Mouse (Mus musculus): ENCODE measurements around the gene Pde4a. TPM values are rescaled to one million over a fixed set of nuclear protein-coding genes. Genes with fewer than 3 reads are reported as not detected.

Pde4a gene
- polyA plus RNA-seq (2016; fragmentation: Nextera tagmentation; extraction: Ambion mirVana) = 11.3 and 11.5 TPM in 2 replicates

DNA sequence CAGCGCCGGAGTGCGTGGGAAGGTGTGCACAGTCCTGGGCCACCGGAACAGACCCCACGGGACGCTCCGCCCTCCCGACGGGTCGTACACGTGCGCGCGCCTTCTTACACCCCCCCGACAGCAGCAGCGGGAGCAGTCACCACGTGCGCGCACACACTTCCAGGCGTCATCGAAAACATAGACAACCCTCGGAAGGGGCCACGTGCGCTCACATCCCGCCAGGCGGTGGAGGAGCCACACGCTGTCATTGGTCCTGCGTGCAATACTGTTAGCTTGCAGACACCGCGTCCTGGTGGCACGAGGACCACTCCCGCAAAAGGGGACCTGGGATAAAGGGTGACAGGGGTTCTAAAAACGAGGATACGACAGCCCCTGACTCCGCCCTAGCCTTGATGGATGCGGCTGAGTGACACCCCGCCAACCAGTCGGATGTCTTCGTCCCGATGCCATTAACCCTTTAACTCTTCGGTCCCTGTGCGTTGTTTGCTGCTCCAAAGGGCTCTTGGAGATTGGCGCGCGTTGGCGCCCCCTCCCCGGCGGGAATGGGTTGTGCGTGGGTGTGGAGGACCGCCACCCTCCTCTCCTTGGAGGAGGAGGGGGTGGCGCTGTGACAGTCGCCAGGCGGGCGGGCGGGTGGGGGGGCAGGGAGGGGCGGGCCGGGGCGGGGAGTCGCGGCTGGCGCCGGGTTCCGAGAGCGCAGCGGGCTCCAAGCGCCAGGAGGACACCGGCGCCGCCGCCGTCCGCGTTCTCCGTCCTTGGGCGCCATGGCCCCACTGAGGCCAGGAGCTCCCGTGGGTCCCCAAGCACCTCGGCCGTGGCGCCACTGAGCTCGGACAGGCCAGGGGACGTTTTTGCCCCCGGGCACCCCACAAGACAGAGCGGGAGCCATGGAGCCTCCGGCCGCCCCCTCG lies at the start of gene Pde4a:
Gene Pde4a, plus strand, starts transcription at position 674 of the 911 bp plus-strand sequence.
- no peaks in the 10 kb centered on the region for H3K36me3 ChIP-seq
- 1% methylated on average over 80 of the region's 86 CpGs for WGBS
- peak within 1 kb of the TSS; percentile 41 for H3K4me3 ChIP-seq
- peaks cover 77% of the 10 kb centered on the region for H3K27me3 ChIP-seq
- peaks cover 33% of the 10 kb centered on the region for H3K4me1 ChIP-seq
- no peak within 1 kb of the TSS for H3K27ac ChIP-seq (replicated peaks)
- H3K9me3 ChIP-seq = no peaks in the 10 kb centered on the region
- peak within 1 kb of the TSS; percentile 21; the same call in 1 of the 2 replicates for H3K9ac ChIP-seq (replicated peaks)
- no peak for ATAC-seq (ENCODE audit: low FRiP score, low read depth)
- H3K4me2 ChIP-seq (replicated peaks) = peak within 1 kb of the TSS; percentile 59

DNA sequence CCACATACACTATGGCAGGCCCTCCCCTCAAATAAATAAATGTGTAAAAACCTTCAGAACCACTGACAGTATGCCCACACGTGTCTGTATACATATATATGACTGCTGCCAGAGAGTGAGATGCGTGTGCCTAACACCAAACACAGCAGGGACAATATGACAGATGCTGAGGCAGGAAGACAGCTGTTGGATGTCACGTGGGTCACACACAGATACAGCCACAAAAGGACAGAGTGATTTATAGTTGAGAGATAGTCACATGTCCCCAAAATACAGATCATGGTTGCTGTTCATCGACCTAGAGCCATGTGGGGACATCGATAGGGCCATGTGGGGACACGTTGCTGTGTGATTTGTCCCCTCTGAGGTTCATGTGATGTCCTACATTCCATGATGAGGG lies 48.4 kb upstream of the Pde4a start:
- Histone ChIP-seq H3K4me1 (no peaks in the 10 kb centered on the region), H3K27me3 (no peaks in the 10 kb centered on the region), H3K36me3 (peaks cover 20% of the 10 kb centered on the region), H3K9me3 (no peaks in the 10 kb centered on the region), H3K27ac (replicated peaks) (no peak overlapping the region), H3K4me2 (replicated peaks) (no peak overlapping the region), H3K9ac (replicated peaks) (no peak overlapping the region), H3K4me3 (no peak overlapping the region)
- WGBS = 81% methylated on average over 6 of the region's 6 CpGs
- no peak for ATAC-seq (ENCODE audit: low FRiP score, low read depth)

DNA sequence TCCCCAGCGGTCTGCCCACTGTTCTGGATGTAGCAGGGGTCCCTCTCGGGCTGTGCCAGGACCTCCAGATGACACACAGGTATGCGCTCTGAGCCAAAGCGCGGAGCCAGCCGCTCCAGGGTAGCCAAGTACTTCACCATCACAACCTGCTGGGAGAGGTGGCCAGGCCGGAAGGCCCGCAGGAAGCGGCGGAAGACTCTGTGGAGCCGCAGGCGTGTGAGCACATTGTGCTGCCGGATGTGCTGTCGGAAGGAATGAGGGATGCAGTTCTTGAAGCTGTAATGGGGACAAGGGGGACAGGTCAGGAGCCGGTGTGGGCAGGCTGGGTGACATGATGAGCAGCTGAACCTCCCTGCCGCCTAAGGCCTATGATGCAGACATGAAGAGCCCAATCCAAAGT lies 44.0 kb upstream of the Pde4a start:
- Histone ChIP-seq H3K4me2 (replicated peaks) (no peak overlapping the region), H3K4me3 (no peak overlapping the region), H3K36me3 (peaks cover 26% of the 10 kb centered on the region), H3K9me3 (no peaks in the 10 kb centered on the region), H3K9ac (replicated peaks) (no peak overlapping the region), H3K27me3 (no peaks in the 10 kb centered on the region), H3K4me1 (no peaks in the 10 kb centered on the region), H3K27ac (replicated peaks) (no peak overlapping the region)
- WGBS = 91% methylated on average over 16 of the region's 16 CpGs
- ATAC-seq (ENCODE audit: low FRiP score, low read depth) = no peak

DNA sequence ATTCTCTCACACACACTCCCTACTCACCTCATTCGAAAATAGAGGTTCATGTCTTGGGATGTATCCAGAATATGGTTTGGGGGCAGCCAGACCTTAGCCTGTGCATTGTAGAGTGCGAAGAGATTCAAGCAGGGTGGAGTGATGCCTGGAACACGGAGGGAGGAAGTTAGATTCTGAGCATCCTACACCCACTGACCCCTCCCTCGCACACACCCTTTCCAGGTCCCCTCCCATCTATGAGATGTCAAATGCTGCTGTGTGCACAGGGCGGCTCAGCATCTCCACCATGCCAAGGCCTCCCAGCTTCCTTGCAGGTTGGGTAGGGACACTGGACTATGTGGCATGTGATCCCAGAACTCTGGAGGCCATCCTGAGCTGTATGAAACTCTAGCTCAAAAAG lies 40.7 kb upstream of the Pde4a start:
- Histone ChIP-seq H3K4me1 (no peaks in the 10 kb centered on the region), H3K9ac (replicated peaks) (no peak overlapping the region), H3K27ac (replicated peaks) (no peak overlapping the region), H3K36me3 (peaks cover 29% of the 10 kb centered on the region), H3K27me3 (no peaks in the 10 kb centered on the region), H3K4me2 (replicated peaks) (no peak overlapping the region), H3K4me3 (no peak overlapping the region), H3K9me3 (no peaks in the 10 kb centered on the region)
- no peak for ATAC-seq (ENCODE audit: low FRiP score, low read depth)
- 82% methylated on average over 5 of the region's 5 CpGs for WGBS

DNA sequence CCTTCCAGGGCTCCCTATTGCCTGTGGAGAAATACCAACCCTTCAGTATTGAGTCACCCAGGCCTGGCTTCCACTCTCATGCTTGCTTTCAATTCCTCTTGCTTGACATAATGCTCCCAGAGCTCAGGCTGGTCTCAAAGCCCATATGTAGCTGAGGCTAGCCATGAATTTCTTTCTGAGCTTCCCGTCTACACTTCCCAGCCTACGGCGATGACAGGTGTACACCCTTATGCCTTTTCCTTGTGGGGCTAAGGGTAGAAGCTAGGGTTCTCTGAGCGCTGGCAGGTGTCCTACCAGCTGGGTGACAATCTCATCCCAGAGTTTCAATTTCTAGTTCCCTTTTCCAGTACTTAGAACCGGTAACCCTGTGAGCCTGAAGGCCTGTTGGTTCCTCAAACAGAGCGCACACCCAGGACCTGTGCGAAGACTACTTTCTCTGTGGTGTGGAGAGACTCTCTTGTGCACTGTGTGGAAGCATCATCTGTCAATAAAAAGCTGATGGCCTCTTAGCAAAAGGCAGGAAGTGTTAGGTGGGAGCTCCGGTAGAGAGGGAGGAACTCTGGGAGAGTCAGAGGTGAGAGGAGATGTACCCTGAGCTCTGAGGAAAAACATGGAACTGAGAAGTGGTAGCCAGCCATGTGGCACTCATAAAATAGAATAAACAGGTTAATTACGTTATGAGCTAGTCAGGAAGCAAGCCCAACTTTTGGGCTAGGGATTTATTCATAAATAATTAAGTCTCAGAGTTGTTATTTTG lies 39.8 kb upstream of the Pde4a start:
- Histone ChIP-seq H3K4me1 (peaks cover 6% of the 10 kb centered on the region), H3K4me2 (replicated peaks) (no peak overlapping the region), H3K36me3 (peaks cover 21% of the 10 kb centered on the region), H3K4me3 (no peak overlapping the region), H3K9me3 (no peaks in the 10 kb centered on the region), H3K27ac (replicated peaks) (no peak overlapping the region), H3K27me3 (no peaks in the 10 kb centered on the region), H3K9ac (replicated peaks) (no peak overlapping the region)
- ATAC-seq (ENCODE audit: low FRiP score, low read depth) = no peak
- WGBS = 92% methylated on average over 9 of the region's 9 CpGs

DNA sequence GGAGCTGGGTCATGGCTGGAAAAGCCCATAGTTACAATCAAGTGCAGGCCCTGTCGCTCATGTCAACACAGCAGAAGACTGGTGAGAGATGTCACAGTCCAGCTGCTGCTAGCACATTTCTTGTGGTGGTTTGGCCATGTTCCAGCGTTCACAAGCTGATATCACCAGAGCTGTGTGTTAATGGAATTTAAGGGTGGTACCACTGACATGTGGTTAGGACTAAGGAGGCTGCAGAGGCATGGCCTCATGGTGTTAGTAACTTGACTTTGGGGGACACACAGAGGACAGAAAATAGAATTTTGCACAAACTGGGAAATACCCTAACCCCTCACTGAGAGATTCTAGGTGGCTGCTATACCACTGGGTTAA lies 39.3 kb upstream of the Pde4a start:
- peaks cover 7% of the 10 kb centered on the region for H3K4me1 ChIP-seq

DNA sequence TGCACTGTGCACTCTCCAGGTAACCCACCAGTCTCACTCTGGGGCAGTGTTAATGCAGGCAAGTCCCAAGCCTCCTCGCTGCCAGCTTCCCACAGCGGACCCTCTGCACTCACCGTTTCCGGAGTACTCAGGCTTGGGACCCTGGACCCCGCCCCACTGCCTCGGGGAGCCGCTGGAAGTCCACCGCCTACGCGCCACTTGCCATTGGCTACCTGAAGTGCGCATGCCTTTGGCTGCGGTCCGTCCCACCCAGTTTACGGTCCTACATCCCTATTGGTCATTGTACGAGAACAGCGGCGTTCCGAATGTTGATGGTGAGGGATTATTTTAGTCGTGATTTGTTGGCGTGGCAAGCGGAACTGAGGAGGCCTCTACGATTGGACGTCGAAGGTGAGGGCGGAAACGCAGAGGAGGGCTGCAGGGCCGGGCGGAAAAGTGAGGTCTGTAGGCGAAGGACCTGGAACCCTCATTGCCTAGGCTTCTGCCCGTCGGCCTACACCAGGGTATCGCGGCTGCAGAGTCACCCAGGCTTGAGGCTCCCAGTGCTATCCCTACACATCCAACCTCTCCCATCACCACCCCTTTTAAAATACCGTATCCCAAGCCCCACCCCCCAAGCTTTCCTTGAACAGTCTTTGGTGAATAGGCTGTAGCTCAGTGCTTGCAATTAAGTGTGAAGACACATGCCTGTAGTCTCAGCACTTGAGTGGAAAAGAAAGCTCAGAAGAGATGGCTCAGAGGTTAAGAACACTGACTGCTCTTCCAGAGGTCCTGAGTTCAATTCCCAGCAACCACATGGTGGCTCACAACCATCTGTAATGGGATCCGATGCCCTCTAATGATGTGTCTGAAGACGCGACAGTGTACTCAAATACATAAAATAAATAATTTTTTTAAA lies 34.2 kb upstream of the Pde4a start, which contains the start of gene Tyk2:
Gene Tyk2, minus strand, starts transcription at position 185 of the 898 bp plus-strand sequence.
- H3K9ac ChIP-seq (replicated peaks) = peak within 1 kb of the TSS; percentile 63

More for the DNA sequence above, 39.3 kb upstream of the Pde4a start:
- Histone ChIP-seq H3K36me3 (peaks cover 15% of the 10 kb centered on the region), H3K4me2 (replicated peaks) (no peak overlapping the region), H3K9ac (replicated peaks) (no peak overlapping the region), H3K27me3 (no peaks in the 10 kb centered on the region), H3K27ac (replicated peaks) (no peak overlapping the region), H3K9me3 (no peaks in the 10 kb centered on the region), H3K4me3 (no peak overlapping the region)
- ATAC-seq (ENCODE audit: low FRiP score, low read depth) = no peak
- 85% methylated on average over 2 of the region's 2 CpGs for WGBS

DNA sequence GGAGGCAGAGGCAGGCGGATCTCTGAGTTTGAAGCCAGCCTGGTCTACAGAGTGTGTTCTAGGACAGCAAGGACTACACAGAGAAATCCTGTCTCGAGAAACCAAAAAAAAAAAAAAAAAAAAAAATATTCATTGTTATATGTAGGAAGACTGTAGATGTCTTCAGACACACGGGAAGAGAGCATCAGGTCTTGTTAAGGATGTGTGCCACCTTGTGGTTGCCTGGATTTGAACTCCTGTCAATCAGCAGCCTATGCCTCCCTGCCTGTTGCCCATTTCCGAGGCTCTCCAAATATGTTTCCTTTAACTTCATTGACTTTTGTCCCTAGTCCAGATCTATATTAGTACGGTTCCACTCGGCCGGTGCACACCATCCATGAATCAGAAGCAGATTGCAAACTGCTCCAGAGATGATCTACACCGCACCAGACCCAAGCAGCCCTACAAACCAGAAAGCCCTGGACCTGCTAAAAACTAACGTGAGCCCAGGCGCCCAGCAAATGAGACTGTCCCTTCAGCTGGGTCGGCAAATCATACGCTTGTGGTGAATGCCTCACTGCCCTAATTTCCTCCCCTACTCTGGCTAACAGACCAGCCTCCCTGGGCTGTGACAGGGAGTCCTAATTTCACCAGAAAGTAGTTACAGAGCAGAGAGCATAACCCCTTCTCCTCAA lies 33.3 kb upstream of the Pde4a start:
- H3K36me3 ChIP-seq = no peaks in the 10 kb centered on the region
- 86% methylated on average over 12 of the region's 12 CpGs for WGBS

More for the DNA sequence above, 34.2 kb upstream of the Pde4a start, which contains the start of gene Tyk2:
- peaks cover 10% of the 10 kb centered on the region for H3K4me1 ChIP-seq
- WGBS = 6% methylated on average over 37 of the region's 37 CpGs
- peak within 1 kb of the TSS; percentile 49 for H3K27ac ChIP-seq (replicated peaks)
- no peaks in the 10 kb centered on the region for H3K27me3 ChIP-seq
- ATAC-seq (ENCODE audit: low FRiP score, low read depth) = peak; percentile 99
- 0 out of 2 replicates have a peak, but pooled peaks cover 5% of the 10 kb centered on the region for H3K36me3 ChIP-seq
- peak within 1 kb of the TSS; percentile 64 for H3K4me3 ChIP-seq
- no peaks in the 10 kb centered on the region for H3K9me3 ChIP-seq
- peak within 1 kb of the TSS; percentile 63 for H3K4me2 ChIP-seq (replicated peaks)

DNA sequence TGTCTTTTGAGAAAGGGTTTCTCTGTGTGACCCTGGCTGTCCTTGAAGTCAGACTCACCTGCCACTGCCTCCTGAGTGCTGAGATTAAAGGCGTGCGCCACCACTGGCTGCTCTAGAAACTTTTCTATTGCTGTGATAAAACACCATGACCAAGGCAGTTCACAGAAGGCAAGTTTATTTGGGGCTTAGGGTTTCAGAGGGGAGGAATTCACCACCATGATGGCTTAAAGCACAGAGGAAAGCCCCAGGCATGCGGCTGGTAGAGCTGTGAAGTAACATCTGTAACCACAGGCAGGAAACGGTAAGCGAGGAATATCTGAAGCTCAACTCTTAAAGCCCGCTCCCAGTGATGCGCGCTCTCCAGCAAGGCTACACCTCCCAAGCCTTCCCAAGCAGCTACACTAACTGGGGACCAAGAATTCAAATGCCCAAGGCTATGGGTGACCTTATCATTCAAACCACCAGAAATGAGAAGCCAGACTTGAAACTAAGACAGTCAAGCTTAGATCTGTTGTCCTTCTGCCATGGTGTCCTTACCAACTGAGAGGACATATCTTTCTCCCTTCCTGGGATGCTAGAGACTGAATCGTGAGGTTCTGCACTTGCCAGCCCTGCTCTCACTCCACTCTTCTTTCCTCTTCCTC lies 32.3 kb upstream of the Pde4a start:
- Histone ChIP-seq H3K4me1 (peaks cover 10% of the 10 kb centered on the region), H3K4me3 (no peak overlapping the region), H3K9ac (replicated peaks) (no peak overlapping the region), H3K27ac (replicated peaks) (no peak overlapping the region), H3K36me3 (peaks cover 8% of the 10 kb centered on the region; the same call in 1 of the 2 replicates), H3K9me3 (no peaks in the 10 kb centered on the region), H3K27me3 (no peaks in the 10 kb centered on the region), H3K4me2 (replicated peaks) (no peak overlapping the region)
- 87% methylated on average over 9 of the region's 9 CpGs for WGBS
- no peak for ATAC-seq (ENCODE audit: low FRiP score, low read depth)

More for the DNA sequence above, 33.3 kb upstream of the Pde4a start:
- Histone ChIP-seq H3K27me3 (no peaks in the 10 kb centered on the region), H3K9ac (replicated peaks) (no peak overlapping the region), H3K4me2 (replicated peaks) (no peak overlapping the region), H3K27ac (replicated peaks) (no peak overlapping the region), H3K4me1 (peaks cover 10% of the 10 kb centered on the region), H3K4me3 (no peak overlapping the region), H3K9me3 (no peaks in the 10 kb centered on the region)
- no peak for ATAC-seq (ENCODE audit: low FRiP score, low read depth)

DNA sequence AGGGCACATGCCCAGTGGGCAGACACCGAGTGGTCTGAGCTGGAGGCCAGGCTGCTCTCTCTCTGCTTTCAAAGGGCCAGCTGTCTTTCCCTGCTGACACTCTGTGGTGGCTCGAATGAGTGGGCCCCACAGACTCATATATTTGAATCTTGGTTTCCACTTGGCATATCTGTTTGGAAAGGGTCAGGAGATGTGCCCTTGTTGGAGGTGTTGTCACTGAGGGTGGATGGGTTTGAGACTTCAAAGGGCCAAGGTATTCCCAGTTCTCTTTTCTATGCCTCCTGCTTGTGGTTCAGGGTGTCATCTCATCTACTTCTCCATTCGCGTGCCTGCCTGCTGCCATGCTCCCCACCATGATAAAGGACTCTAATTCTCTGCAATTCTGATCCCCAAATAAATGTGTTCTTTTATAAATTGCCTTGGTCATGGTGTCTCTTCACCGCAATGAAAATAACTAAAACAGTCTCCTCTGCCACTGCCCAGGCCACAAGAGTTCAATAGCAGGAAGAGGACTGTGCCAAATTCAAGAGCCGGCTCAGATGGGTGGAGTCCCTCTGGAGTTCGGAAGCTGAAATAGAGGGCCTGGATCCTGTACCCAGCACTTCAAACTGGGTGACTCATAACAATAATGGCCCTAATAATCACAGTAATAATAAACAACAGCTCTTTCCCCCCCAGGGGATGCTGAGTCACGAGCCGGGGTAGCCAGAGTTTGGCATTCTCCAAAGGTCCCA lies 30.8 kb upstream of the Pde4a start:
- peaks cover 22% of the 10 kb centered on the region for H3K36me3 ChIP-seq
- no peak overlapping the region for H3K9ac ChIP-seq (replicated peaks)
- H3K9me3 ChIP-seq = no peaks in the 10 kb centered on the region
- H3K27ac ChIP-seq (replicated peaks) = no peak overlapping the region
- no peaks in the 10 kb centered on the region for H3K27me3 ChIP-seq
- peaks cover 10% of the 10 kb centered on the region for H3K4me1 ChIP-seq
- no peak for ATAC-seq (ENCODE audit: low FRiP score, low read depth)
- 80% methylated on average over 9 of the region's 9 CpGs for WGBS
- no peak overlapping the region for H3K4me3 ChIP-seq
- H3K4me2 ChIP-seq (replicated peaks) = no peak overlapping the region

Data from midbrain, embryonic 12.5 days (tissue).